Mouse (Mus musculus) cerebellum, adult 18-20 months (tissue): ENCODE results near the gene Olfr555.
"Not testable (repeated sequence)": the region's sequence is repeated elsewhere in the genome, so short reads cannot be mapped to it uniquely, and the experiment has no call there.

ENCODE experiments used
- DNase-seq, 2 experiments: peaks; one replicate each; pipeline ENCODE4 v3.0.0; 2021

Gene Olfr555

GRCm38 (mm10) chr7:102658523-102658922, at the start of gene Olfr555:
TSS of gene Olfr555 (plus strand) at chr7:102658823.
- no peak for DNase-seq

GRCm38 (mm10) chr7:102618118-102618517, 40.5 kb upstream of the Olfr555 start, which contains the start of gene Olfr553:
TSS of gene Olfr553 (minus strand) at chr7:102618218.
- no peak for DNase-seq

GRCm38 (mm10) chr7:102619608-102620007, 39.0 kb upstream of the Olfr555 start:
- no peak for DNase-seq

GRCm38 (mm10) chr7:102620368-102620767, 38.3 kb upstream of the Olfr555 start:
- DNase-seq = peak in 1 of 2 experiments; percentile 12

GRCm38 (mm10) chr7:102636665-102637064, 22.0 kb upstream of the Olfr555 start:
- DNase-seq = peak; percentile 35 to 40

GRCm38 (mm10) chr7:102638132-102638531, 20.5 kb upstream of the Olfr555 start, which contains the start of gene Olfr554:
TSS of gene Olfr554 (plus strand) at chr7:102638432.
- DNase-seq = no peak

- not testable (repeated sequence) for DNase-seq
Observed at GRCm38 (mm10) chr7:102644945-102645344, 13.7 kb upstream of the Olfr555 start.

GRCm38 (mm10) chr7:102664599-102664998, 6.0 kb downstream of the Olfr555 start, which contains the start of gene Olfr556:
TSS of gene Olfr556 (plus strand) at chr7:102664899.
- no peak for DNase-seq

GRCm38 (mm10) chr7:102665378-102665777, 6.8 kb downstream of the Olfr555 start:
- no peak for DNase-seq

GRCm38 (mm10) chr7:102676225-102676624, 17.6 kb downstream of the Olfr555 start:
- DNase-seq = no peak

- no peak for DNase-seq
Observed at GRCm38 (mm10) chr7:102681916-102682315, 23.3 kb downstream of the Olfr555 start.

GRCm38 (mm10) chr7:102686944-102687501, 28.4 kb downstream of the Olfr555 start, which contains the start of gene Trim68:
TSS of gene Trim68 (minus strand) at chr7:102687327.
- peak; percentile 59 to 67 for DNase-seq

GRCm38 (mm10) chr7:102695358-102696125, 36.9 kb downstream of the Olfr555 start, which contains the start of gene Olfr557:
TSS of gene Olfr557 (plus strand) at chr7:102695910.
- DNase-seq = peak in 1 of 2 experiments; percentile 13

- DNase-seq = peak; percentile 4 to 19
Observed at GRCm38 (mm10) chr7:102698461-102698860, 39.8 kb downstream of the Olfr555 start.

- DNase-seq = no peak
Observed at GRCm38 (mm10) chr7:102701915-102702314, 43.3 kb downstream of the Olfr555 start, which contains the start of gene Olfr558. TSS of gene Olfr558 (plus strand) at chr7:102702215.
